Mouse (Mus musculus) embryonic stem cell, embryonic (primary cell): ENCODE measurements around the gene Sorbs2.

ENCODE experiments used
- CTCF ChIA-PET, 4 experiments: fragments of 300-600 bp in 2 of 4; fragments of 350-600 bp in 2 of 4; sonication (Branson Sonifier 250); formaldehyde crosslinking; loops; one replicate each; lab custom pipeline; 2022; ENCODE audit warnings: inconsistent platforms in 2 of 4; lab: Charles Lee
- POLR2A ChIA-PET, 4 experiments: fragments of 300-600 bp in 2 of 4; fragments of 350-600 bp in 2 of 4; sonication (Branson Sonifier 250); formaldehyde crosslinking; loops; one replicate each; lab custom pipeline; 2022; ENCODE audit warnings: antibody characterized with exemption in 4 of 4, inconsistent platforms in 1 of 4; lab: Charles Lee

Sorbs2 gene

GRCm38 (mm10) chr8:45658458-45659325, 151.1 kb downstream of the Sorbs2 start:
- ChIA-PET POLR2A (interaction anchor here in 1 of 4 experiments (0.7 kb wide), 1 partner anchor 41 kb away, joined by 3 read pairs; no protein-coding TSS in a partner anchor), CTCF (no interaction called here)

GRCm38 (mm10) chr8:45659473-45659872, 151.9 kb downstream of the Sorbs2 start:
- CTCF ChIA-PET: no interaction called here

GRCm38 (mm10) chr8:45660570-45660969, 153.0 kb downstream of the Sorbs2 start:
- CTCF ChIA-PET: no interaction called here
- POLR2A ChIA-PET: no interaction called here

More at GRCm38 (mm10) chr8:45659473-45659872, 151.9 kb downstream of the Sorbs2 start:
- POLR2A ChIA-PET: no interaction called here

- POLR2A ChIA-PET: interaction anchor here in 1 of 4 experiments (0.6 kb wide), 1 partner anchor 27 kb away, joined by 3 read pairs; no protein-coding TSS in a partner anchor
Observed at GRCm38 (mm10) chr8:45661605-45662004, 154.0 kb downstream of the Sorbs2 start.

GRCm38 (mm10) chr8:45666221-45666620, 158.6 kb downstream of the Sorbs2 start:
- ChIA-PET POLR2A (no interaction called here), CTCF (no interaction called here)

More at GRCm38 (mm10) chr8:45661605-45662004, 154.0 kb downstream of the Sorbs2 start:
- CTCF ChIA-PET: no interaction called here

- CTCF ChIA-PET: no interaction called here
- POLR2A ChIA-PET: no interaction called here
Observed at GRCm38 (mm10) chr8:45673149-45673548, 165.6 kb downstream of the Sorbs2 start.

GRCm38 (mm10) chr8:45675821-45676279, 168.3 kb downstream of the Sorbs2 start:
- POLR2A ChIA-PET: interaction anchor here in 1 of 4 experiments (0.6 kb wide), 1 partner anchor 334 kb away, joined by 4 read pairs; no protein-coding TSS in a partner anchor
- CTCF ChIA-PET: no interaction called here

- ChIA-PET POLR2A (no interaction called here), CTCF (no interaction called here)
Observed at GRCm38 (mm10) chr8:45677114-45677853, 169.7 kb downstream of the Sorbs2 start.

GRCm38 (mm10) chr8:45677854-45678241, 170.3 kb downstream of the Sorbs2 start:
- ChIA-PET CTCF (no interaction called here), POLR2A (no interaction called here)

GRCm38 (mm10) chr8:45681171-45681570, 173.6 kb downstream of the Sorbs2 start:
- CTCF ChIA-PET: no interaction called here
- POLR2A ChIA-PET: interaction anchor here in 1 of 4 experiments (0.6 kb wide), 1 partner anchor 466 kb away, joined by 4 read pairs; no protein-coding TSS in a partner anchor

GRCm38 (mm10) chr8:45682845-45683383, 175.3 kb downstream of the Sorbs2 start:
- ChIA-PET CTCF (no interaction called here), POLR2A (no interaction called here)

GRCm38 (mm10) chr8:45687942-45688695, 180.5 kb downstream of the Sorbs2 start:
- POLR2A ChIA-PET: no interaction called here
- CTCF ChIA-PET: no interaction called here

- POLR2A ChIA-PET: no interaction called here
- CTCF ChIA-PET: no interaction called here
Observed at GRCm38 (mm10) chr8:45689611-45690207, 182.1 kb downstream of the Sorbs2 start.

GRCm38 (mm10) chr8:45700100-45700499, 192.5 kb downstream of the Sorbs2 start:
- POLR2A ChIA-PET: no interaction called here
- CTCF ChIA-PET: no interaction called here

GRCm38 (mm10) chr8:45703700-45704101, 196.1 kb downstream of the Sorbs2 start:
- CTCF ChIA-PET: no interaction called here
- POLR2A ChIA-PET: no interaction called here

- ChIA-PET CTCF (interaction anchor here in 1 of 4 experiments (1.2 kb wide), 1 partner anchor 43 kb away, joined by 3 read pairs; no protein-coding TSS in a partner anchor), POLR2A (no interaction called here)
Observed at GRCm38 (mm10) chr8:45709098-45709497, 201.5 kb downstream of the Sorbs2 start.

GRCm38 (mm10) chr8:45709734-45710133, 202.1 kb downstream of the Sorbs2 start:
- CTCF ChIA-PET: interaction anchor here in 1 of 4 experiments (0.6 to 1.2 kb wide), 2 partner anchors 43 to 1211 kb away, joined by 3 to 5 read pairs; no protein-coding TSS in a partner anchor

GRCm38 (mm10) chr8:45712610-45713009, 205.0 kb downstream of the Sorbs2 start:
- ChIA-PET POLR2A (no interaction called here), CTCF (no interaction called here)

More at GRCm38 (mm10) chr8:45709734-45710133, 202.1 kb downstream of the Sorbs2 start:
- POLR2A ChIA-PET: no interaction called here
